Mouse (Mus musculus): ENCODE data around the gene Agfg1.

- no peak for TF ChIP-seq CTCF (IDR thresholded peaks at IDR 0.05)
- TF ChIP-seq POLR2A (IDR thresholded peaks at IDR 0.05; ENCODE audit: insufficient read depth, low read depth, low read length) = no peak
Observed at GRCm38 (mm10) chr1:82924650-82925049, 85.4 kb downstream of the Agfg1 start, which contains the start of gene A030014E15Rik.

All from heart, adult 2 months (tissue).